Mouse (Mus musculus): ENCODE measurements around the gene Naa30. TPM values are rescaled to one million over a fixed set of nuclear protein-coding genes. Genes with fewer than 3 reads are reported as not detected.

The Naa30 gene
- polyA plus RNA-seq, 1 experiment from 2014 or later, result 18.9 TPM

Other genes with a start within 250 kb of the Naa30 start
- 34.8 and 36.8 TPM in 2 replicates for gene Ap5m1, start 106.1 kb upstream of the Naa30 start, polyA plus RNA-seq (2014; fragmentation: Nextera tagmentation; extraction: Ambion mirVana)
- 95.9 and 97.3 TPM in 2 replicates for gene Exoc5, start 105.6 kb upstream of the Naa30 start, polyA plus RNA-seq (2014; fragmentation: Nextera tagmentation; extraction: Ambion mirVana)
- 0.46 and 0.87 TPM in 2 replicates for gene ccdc198, start 73.2 kb downstream of the Naa30 start, polyA plus RNA-seq (2014; fragmentation: Nextera tagmentation; extraction: Ambion mirVana)

All from neural tube, embryonic 11.5 days (tissue).